9 mouse cellular contexts compared by ENCODE assay signal in the genomic region with DNA sequence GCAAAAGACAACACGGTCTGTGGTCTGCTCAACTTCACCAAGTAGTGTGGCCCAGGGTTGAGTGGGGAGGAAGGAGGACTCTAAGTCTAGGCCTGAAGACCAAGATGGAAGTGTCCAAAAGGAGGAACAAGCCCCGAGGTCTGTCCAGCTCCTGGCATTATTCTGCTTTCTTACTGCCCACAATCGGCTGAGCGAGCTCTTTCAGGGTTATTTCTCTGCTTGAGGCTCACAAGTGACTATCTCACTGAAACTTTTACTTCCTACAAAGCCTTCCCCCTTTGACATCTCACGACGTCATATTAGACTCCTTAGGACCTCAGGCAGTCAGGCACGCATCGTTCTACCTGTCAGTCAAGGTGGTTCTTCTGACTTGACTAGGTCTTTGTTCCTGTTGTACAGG. TPM values are rescaled to one million over a fixed set of nuclear protein-coding genes. Genes with fewer than 3 reads are reported as not detected.
DNase-seq lines count a peak whose midpoint lies in the region; ATAC-seq and TF ChIP-seq lines count a peak whose summit lies in the region.
"Had no signal": no experiment of that assay in that cellular context is flagged by ENCODE, and none has a peak within 500 bp of the region (broad histone marks: within the 10 kb centered on the region; RNA-seq: fewer than 3 reads in every experiment).

No protein-coding gene starts in this region.

- H3K4me1 ChIP-seq in ES-Bruce4 (ENCODE audit: control insufficient read depth, insufficient read depth, low read length), result no peaks in the 10 kb centered on the region
- H3K4me1 ChIP-seq in heart, embryonic 10.5 days, result peaks cover 18% of the 10 kb centered on the region
- peaks cover 4 to 12% of the 10 kb centered on the region in 2 experiments; a peak in 2 of 4 replicates for H3K4me1 ChIP-seq in liver, embryonic 14.5 days (replicated peaks; ENCODE audit: control insufficient read depth in 2 of 2, insufficient read depth in 2 of 2, low read length in 1 of 2)

- no peaks in the 10 kb centered on the region for H3K27me3 ChIP-seq in ES-Bruce4 (ENCODE audit: control insufficient read depth, insufficient read depth, low read length, poor library complexity, severe bottlenecking)
- H3K27me3 ChIP-seq in heart, embryonic 10.5 days (ENCODE audit: insufficient read depth, poor library complexity, severe bottlenecking), result peaks cover 11% of the 10 kb centered on the region
- peaks cover 24% of the 10 kb centered on the region for H3K27me3 ChIP-seq in liver, embryonic 14.5 days (ENCODE audit: control insufficient read depth, insufficient read depth, low read length)

- intact Hi-C loops in gastrocnemius, adult 2 months (cut with DNase I), result loop anchor here (5.0 kb wide), 1 partner anchor 39 kb away; no protein-coding TSS in a partner anchor
- intact Hi-C loops in gastrocnemius, postnatal 14 days (cut with DNase I; ENCODE audit: low total_unique reads), result no loop called here

- no peak for TF ChIP-seq CTCF in gastrocnemius, adult 2 months (IDR thresholded peaks at IDR 0.05)
- TF ChIP-seq CTCF in ES-Bruce4 (IDR thresholded peaks at IDR 0.05; ENCODE audit: low read depth, low read length), result no peak
- TF ChIP-seq CTCF in liver, embryonic 14.5 days (IDR thresholded peaks at IDR 0.05; ENCODE audit: low read depth), result no peak

- 0 out of 2 replicates have a peak, but pooled peaks cover 2% of the 10 kb centered on the region for H3K36me3 ChIP-seq in ES-Bruce4 (ENCODE audit: control insufficient read depth, insufficient read depth, low read length, poor library complexity, severe bottlenecking)
- no peaks in the 10 kb centered on the region for H3K36me3 ChIP-seq in heart, embryonic 10.5 days
- H3K36me3 ChIP-seq in liver, embryonic 14.5 days (replicated peaks; ENCODE audit: control insufficient read depth, insufficient read depth, low read depth), result no peaks in the 10 kb centered on the region
- H3K36me3 ChIP-seq: G1E had no signal

- H3K27ac ChIP-seq in gastrocnemius, adult 2 months, result peak overlapping the region; percentile 93
- no peak overlapping the region for H3K27ac ChIP-seq in ES-Bruce4 (ENCODE audit: insufficient read depth, low read length)
- peak overlapping the region; percentile 89 for H3K27ac ChIP-seq in heart, embryonic 10.5 days
- 0 out of 2 replicates have a peak overlapping the region, but pooled peaks have one; percentile 8 for H3K27ac ChIP-seq in liver, embryonic 14.5 days

- H3K9me3 ChIP-seq in ES-Bruce4 (replicated peaks; ENCODE audit: control insufficient read depth, insufficient read depth, low read length, poor library complexity, severe bottlenecking), result no peaks in the 10 kb centered on the region
- no peaks in the 10 kb centered on the region for H3K9me3 ChIP-seq in heart, embryonic 10.5 days
- H3K9me3 ChIP-seq in liver, embryonic 14.5 days (ENCODE audit: control insufficient read depth, low read length), result no peaks in the 10 kb centered on the region

- no peak for DNase-seq in gastrocnemius, adult 2 months
- no peak for DNase-seq in gastrocnemius, postnatal 14 days
- peak; percentile 68 for DNase-seq in heart, embryonic 10.5 days (ENCODE audit: low spot score)
- DNase-seq in liver, embryonic 14.5 days (ENCODE audit: low read depth in 3 of 3, low spot score in 3 of 3), result no peak
- no peak for DNase-seq in spleen, postnatal 14 days (ENCODE audit: low spot score in 2 of 2)
- DNase-seq in kidney, adult 11 months, result no peak

- peak; percentile 5; the same call in 1 of the 2 replicates for ATAC-seq in liver, embryonic 14.5 days (ENCODE audit: insufficient read depth)
- ATAC-seq in neutrophil, adult 5-6 weeks (ENCODE audit: extremely low read depth, insufficient number of reproducible peaks, low FRiP score, poor library complexity, severe bottlenecking), result peak; percentile 41

- 64% methylated on average over 8 of the region's 8 CpGs for WGBS in heart, embryonic 10.5 days
- WGBS in liver, embryonic 14.5 days (ENCODE audit: insufficient replicate concordance), result 41% methylated on average over 8 of the region's 8 CpGs

- H3K9ac ChIP-seq in ES-Bruce4 (ENCODE audit: low read depth, poor library complexity, severe bottlenecking), result peak overlapping the region; percentile 85
- H3K9ac ChIP-seq in liver, embryonic 14.5 days (replicated peaks), result no peak overlapping the region

- TF ChIP-seq EP300 in ES-Bruce4 (IDR thresholded peaks at IDR 0.05; ENCODE audit: insufficient read depth, low read depth, low read length), result no peak
- no peak for TF ChIP-seq EP300 in liver, embryonic 14.5 days (IDR thresholded peaks at IDR 0.05; ENCODE audit: low read depth)

- TF ChIP-seq POLR2A in ES-Bruce4 (IDR thresholded peaks at IDR 0.05; ENCODE audit: insufficient read depth, low read length), result no peak

- peak overlapping the region; percentile 92 for H3K4me3 ChIP-seq in gastrocnemius, adult 2 months
- peak overlapping the region; percentile 35 for H3K4me3 ChIP-seq in ES-Bruce4 (ENCODE audit: low read depth, low read length)
- peak overlapping the region; percentile 69 for H3K4me3 ChIP-seq in heart, embryonic 10.5 days
- peak overlapping the region; percentile 28 to 70 for H3K4me3 ChIP-seq in liver, embryonic 14.5 days (ENCODE audit: insufficient read depth in 1 of 2, low read depth in 2 of 2, low read length in 2 of 2)

- peak overlapping the region; percentile 85 for H3K4me2 ChIP-seq in liver, embryonic 14.5 days (ENCODE audit: low read depth)

RNA-seq across cellular contexts. Expression of gene Prkar2a, which starts 2.3 kb away (rescaled TPM):
- 100 to 1,000 TPM; 164 to 181 TPM for total RNA-seq in gastrocnemius, adult 2 months (2021)
- 100 to 1,000 TPM in 1 of 2 experiments, 10 to 100 TPM in 1; 92.4 to 112 TPM for total RNA-seq in gastrocnemius, postnatal 14 days (2021)
- 58.4 and 72.2 TPM in 2 replicates for polyA plus RNA-seq in ES-Bruce4 (2011; ENCODE audit: insufficient read depth, insufficient read length, low read depth, missing spikeins)
- 26.5 and 29.1 TPM in 2 replicates for polyA plus RNA-seq in heart, embryonic 10.5 days (2016; fragmentation: Nextera tagmentation; extraction: Ambion mirVana)
- 5.0 and 6.4 TPM in 2 replicates for polyA plus RNA-seq in liver, embryonic 14.5 days (2012; rRNA removed)
- polyA plus RNA-seq in liver, embryonic 14.5 days (2014; fragmentation: Nextera tagmentation; extraction: Ambion mirVana), result 9.9 and 10.1 TPM in 2 replicates
- total RNA-seq in neutrophil, adult 5-6 weeks (2017), result 5.0 and 8.2 TPM in 2 replicates
- polyA plus RNA-seq: G1E had no signal

RNA-seq across cellular contexts. Expression of gene Slc25a20, which starts 29.5 kb away (rescaled TPM):
- total RNA-seq in gastrocnemius, adult 2 months (2021), result 10 to 100 TPM; 55.2 to 96.6 TPM
- total RNA-seq in gastrocnemius, postnatal 14 days (2021), result 10 to 100 TPM; 59.0 to 84.8 TPM
- polyA plus RNA-seq in ES-Bruce4 (2011; ENCODE audit: insufficient read depth, insufficient read length, low read depth, missing spikeins), result 30.1 and 35.7 TPM in 2 replicates
- polyA plus RNA-seq in heart, embryonic 10.5 days (2016; fragmentation: Nextera tagmentation; extraction: Ambion mirVana), result 53.0 and 53.7 TPM in 2 replicates
- 5.8 and 8.6 TPM in 2 replicates for polyA plus RNA-seq in liver, embryonic 14.5 days (2012; rRNA removed)
- 12.3 and 14.0 TPM in 2 replicates for polyA plus RNA-seq in liver, embryonic 14.5 days (2014; fragmentation: Nextera tagmentation; extraction: Ambion mirVana)
- 39.0 and 43.9 TPM in 2 replicates for total RNA-seq in neutrophil, adult 5-6 weeks (2017)

RNA-seq across cellular contexts. Expression of gene Arih2, which starts 42.2 kb away (rescaled TPM):
- 10 to 100 TPM; 61.9 to 83.9 TPM for total RNA-seq in gastrocnemius, adult 2 months (2021)
- 10 to 100 TPM; 49.0 to 53.4 TPM for total RNA-seq in gastrocnemius, postnatal 14 days (2021)
- polyA plus RNA-seq in ES-Bruce4 (2011; ENCODE audit: insufficient read depth, insufficient read length, low read depth, missing spikeins), result 131 and 133 TPM in 2 replicates
- polyA plus RNA-seq in heart, embryonic 10.5 days (2016; fragmentation: Nextera tagmentation; extraction: Ambion mirVana), result 50.3 and 52.0 TPM in 2 replicates
- 15.3 and 17.7 TPM in 2 replicates for polyA plus RNA-seq in liver, embryonic 14.5 days (2012; rRNA removed)
- polyA plus RNA-seq in liver, embryonic 14.5 days (2014; fragmentation: Nextera tagmentation; extraction: Ambion mirVana), result 18.0 and 22.0 TPM in 2 replicates
- 135 and 143 TPM in 2 replicates for total RNA-seq in neutrophil, adult 5-6 weeks (2017)

Comparison
In these comparisons a context has a peak if more than half of its experiments do, and no peak if none do; other contexts are left out.
1. H3K4me3 ChIP-seq: peak in every context shown above with its lines; median percentile 92 in gastrocnemius, adult 2 months; 69 in heart, embryonic 10.5 days; 49 in liver, embryonic 14.5 days; 35 in ES-Bruce4.
2. RNA of gene Prkar2a, which starts 2.3 kb away (total RNA-seq): 164 to 181 TPM in gastrocnemius, adult 2 months and 92.4 to 112 TPM in gastrocnemius, postnatal 14 days; 5.0 to 8.2 TPM in neutrophil, adult 5-6 weeks; every median in the first group is over 10 times any median in the second.